Mouse (Mus musculus) hindbrain, embryonic 16.5 days (tissue): ENCODE data around the gene Bag3. TPM values are rescaled to one million over a fixed set of nuclear protein-coding genes. Genes with fewer than 3 reads are reported as not detected.

ENCODE experiments used
- ATAC-seq: fragments of 200-750 bp; cut with Nextera tagmentation; 2 replicates; pipeline ENCODE4 v1.8.0; 2017; ENCODE audit warnings: moderate TSS enrichment, moderate library complexity
- H3K27ac ChIP-seq: fragments of 300-500 bp; sonication (generic); 2 replicates; pipeline ENCODE4 v1.5.1; 2014; ENCODE audit warnings: low read depth, mild to moderate bottlenecking, control low read depth, low read length, moderate library complexity
- H3K27me3 ChIP-seq: fragments of 300-500 bp; sonication (generic); replicated peaks from 2 replicates; pipeline ENCODE4 v1.6.1; 2014; ENCODE audit warnings: low read length; ENCODE audit not compliant: control insufficient read depth, insufficient read depth
- H3K36me3 ChIP-seq: fragments of 300-500 bp; sonication (generic); 2 replicates; pipeline ENCODE4 v1.6.1; 2014; ENCODE audit warnings: mild to moderate bottlenecking, low read length, moderate library complexity, mixed read lengths; ENCODE audit not compliant: control insufficient read depth, insufficient read depth
- H3K4me1 ChIP-seq: fragments of 300-500 bp; sonication (generic); 2 replicates; pipeline ENCODE4 v1.6.1; 2014; ENCODE audit warnings: low read depth, low read length; ENCODE audit not compliant: control insufficient read depth, insufficient read depth
- H3K4me2 ChIP-seq: fragments of 300-500 bp; sonication (generic); 2 replicates; pipeline ENCODE4 v1.6.1; 2014; ENCODE audit warnings: mild to moderate bottlenecking, low read length, control low read depth, moderate library complexity
- H3K4me3 ChIP-seq: fragments of 300-500 bp; sonication (generic); 2 replicates; pipeline ENCODE4 v1.5.1; 2014; ENCODE audit warnings: mild to moderate bottlenecking, low read length, control low read depth, moderate library complexity
- H3K9ac ChIP-seq: fragments of 300-500 bp; sonication (generic); 2 replicates; pipeline ENCODE4 v1.6.1; 2014; ENCODE audit warnings: low read depth, mild to moderate bottlenecking, control low read depth, low read length, moderate library complexity
- H3K9me3 ChIP-seq: fragments of 300-500 bp; sonication (generic); 2 replicates; pipeline ENCODE4 v1.6.1; 2014; ENCODE audit warnings: mild to moderate bottlenecking, low read length, moderate library complexity; ENCODE audit not compliant: control insufficient read depth
- WGBS: fragments of 180-500 bp; shearing (Covaris S2); extraction: QIAGEN DNeasy Blood & Tissue Kit; methylation state at CpG from one replicate; pipeline ENCODE4 v1.1.7; 2014; 5-methylcytosine and 5-hydroxymethylcytosine counted together
- polyA plus RNA-seq: library from polyadenylated mRNA; unstranded; fragments of >200 nt; fragmentation: Nextera tagmentation; extraction: Ambion mirVana; gene quantifications from 2 replicates; pipeline ENCODE4 v1.2.1, GENCODE M21; 2015

The Bag3 gene
- polyA plus RNA-seq, 1 experiment from 2014 or later = 2.7 TPM

GRCm38 (mm10) chr7:128516346-128516745 lies 7.1 kb upstream of the Bag3 start:
- Histone ChIP-seq H3K27ac (no peak overlapping the region), H3K4me2 (no peak overlapping the region), H3K9me3 (no peaks in the 10 kb centered on the region), H3K9ac (no peak overlapping the region), H3K27me3 (no peaks in the 10 kb centered on the region), H3K4me3 (no peak overlapping the region), H3K36me3 (no peaks in the 10 kb centered on the region), H3K4me1 (no peaks in the 10 kb centered on the region)
- 37% methylated on average over 4 of the region's 4 CpGs for WGBS
- ATAC-seq = 0 out of 2 replicates have a peak, but pooled peaks have one; percentile 50

- WGBS = 76% methylated on average over 16 of the region's 16 CpGs
- Histone ChIP-seq H3K4me3 (no peak overlapping the region), H3K9me3 (no peaks in the 10 kb centered on the region), H3K4me2 (no peak overlapping the region), H3K27ac (no peak overlapping the region), H3K9ac (no peak overlapping the region), H3K4me1 (peaks cover 11% of the 10 kb centered on the region), H3K27me3 (peaks cover 7% of the 10 kb centered on the region; the same call in 1 of the 2 replicates), H3K36me3 (no peaks in the 10 kb centered on the region)
- ATAC-seq = no peak
Measured at GRCm38 (mm10) chr7:128519316-128520050, 3.9 kb upstream of the Bag3 start.

GRCm38 (mm10) chr7:128523962-128524581 lies 656 bp downstream of the Bag3 start:
- WGBS = 2% methylated on average over 50 of the region's 51 CpGs
- ATAC-seq = peak; percentile 50; the same call in 1 of the 2 replicates

GRCm38 (mm10) chr7:128524641-128525040 lies 1.2 kb downstream of the Bag3 start:
- no peak overlapping the region for H3K9ac ChIP-seq
- H3K4me2 ChIP-seq = peak overlapping the region; percentile 67
- WGBS = 88% methylated on average over 3 of the region's 3 CpGs
- H3K4me3 ChIP-seq = peak overlapping the region; percentile 45; the same call in 1 of the 2 replicates
- H3K36me3 ChIP-seq = no peaks in the 10 kb centered on the region
- H3K9me3 ChIP-seq = no peaks in the 10 kb centered on the region
- no peak overlapping the region for H3K27ac ChIP-seq
- ATAC-seq = no peak
- peaks cover 7% of the 10 kb centered on the region; the same call in 1 of the 2 replicates for H3K27me3 ChIP-seq
- H3K4me1 ChIP-seq = peaks cover 19% of the 10 kb centered on the region

More at GRCm38 (mm10) chr7:128523962-128524581, 656 bp downstream of the Bag3 start:
- peak overlapping the region; percentile 61 for H3K9ac ChIP-seq
- no peaks in the 10 kb centered on the region for H3K9me3 ChIP-seq
- H3K36me3 ChIP-seq = no peaks in the 10 kb centered on the region
- H3K4me3 ChIP-seq = peak overlapping the region; percentile 45
- peak overlapping the region; percentile 67 for H3K4me2 ChIP-seq
- H3K27ac ChIP-seq = peak overlapping the region; percentile 64
- peaks cover 7% of the 10 kb centered on the region; the same call in 1 of the 2 replicates for H3K27me3 ChIP-seq
- peaks cover 13% of the 10 kb centered on the region for H3K4me1 ChIP-seq

GRCm38 (mm10) chr7:128526611-128527010 lies 3.2 kb downstream of the Bag3 start:
- H3K36me3 ChIP-seq = no peaks in the 10 kb centered on the region
- H3K27ac ChIP-seq = no peak overlapping the region
- H3K4me1 ChIP-seq = peaks cover 32% of the 10 kb centered on the region
- ATAC-seq = no peak
- H3K4me2 ChIP-seq = no peak overlapping the region
- H3K9me3 ChIP-seq = no peaks in the 10 kb centered on the region
- 86% methylated on average over 6 of the region's 6 CpGs for WGBS
- H3K4me3 ChIP-seq = no peak overlapping the region
- H3K27me3 ChIP-seq = peaks cover 7% of the 10 kb centered on the region; the same call in 1 of the 2 replicates
- no peak overlapping the region for H3K9ac ChIP-seq

- Histone ChIP-seq H3K36me3 (no peaks in the 10 kb centered on the region), H3K27ac (no peak overlapping the region), H3K4me2 (no peak overlapping the region), H3K9me3 (no peaks in the 10 kb centered on the region), H3K9ac (no peak overlapping the region), H3K27me3 (0 out of 2 replicates have a peak, but pooled peaks cover 2% of the 10 kb centered on the region), H3K4me1 (peaks cover 38% of the 10 kb centered on the region), H3K4me3 (no peak overlapping the region)
- no peak for ATAC-seq
- 76% methylated on average over 9 of the region's 9 CpGs for WGBS
Measured at GRCm38 (mm10) chr7:128528596-128528995, 5.2 kb downstream of the Bag3 start.

GRCm38 (mm10) chr7:128529126-128529525 lies 5.7 kb downstream of the Bag3 start:
- WGBS = 58% methylated on average over 6 of the region's 6 CpGs
- no peak overlapping the region for H3K4me3 ChIP-seq
- H3K9ac ChIP-seq = peak overlapping the region; percentile 29; the same call in 1 of the 2 replicates
- H3K36me3 ChIP-seq = no peaks in the 10 kb centered on the region
- ATAC-seq = peak; percentile 35; the same call in 1 of the 2 replicates
- no peak overlapping the region for H3K4me2 ChIP-seq
- peak overlapping the region; percentile 65; the same call in 1 of the 2 replicates for H3K27ac ChIP-seq
- H3K4me1 ChIP-seq = peaks cover 32% of the 10 kb centered on the region
- H3K9me3 ChIP-seq = no peaks in the 10 kb centered on the region
- no peaks in the 10 kb centered on the region for H3K27me3 ChIP-seq

- Histone ChIP-seq H3K27me3 (no peaks in the 10 kb centered on the region), H3K4me2 (no peak overlapping the region), H3K4me3 (no peak overlapping the region), H3K4me1 (peaks cover 34% of the 10 kb centered on the region), H3K9ac (peak overlapping the region; percentile 29; the same call in 1 of the 2 replicates), H3K27ac (peak overlapping the region; percentile 65; the same call in 1 of the 2 replicates), H3K36me3 (no peaks in the 10 kb centered on the region), H3K9me3 (no peaks in the 10 kb centered on the region)
- peak; percentile 61 for ATAC-seq
- WGBS = 29% methylated on average over 14 of the region's 14 CpGs
Measured at GRCm38 (mm10) chr7:128529574-128530051, 6.2 kb downstream of the Bag3 start.

GRCm38 (mm10) chr7:128531031-128531430 lies 7.6 kb downstream of the Bag3 start:
- H3K4me2 ChIP-seq = peak overlapping the region; percentile 38
- ATAC-seq = peak; percentile 77; the same call in 1 of the 2 replicates
- no peaks in the 10 kb centered on the region for H3K9me3 ChIP-seq
- no peak overlapping the region for H3K4me3 ChIP-seq
- 10% methylated on average over 11 of the region's 11 CpGs for WGBS
- H3K27ac ChIP-seq = peak overlapping the region; percentile 13
- H3K9ac ChIP-seq = peak overlapping the region; percentile 41; the same call in 1 of the 2 replicates
- no peaks in the 10 kb centered on the region for H3K36me3 ChIP-seq
- peaks cover 48% of the 10 kb centered on the region for H3K4me1 ChIP-seq
- H3K27me3 ChIP-seq = no peaks in the 10 kb centered on the region
